Mouse (Mus musculus): ENCODE data around the gene Gm42669. TPM values are rescaled to one million over a fixed set of nuclear protein-coding genes. Genes with fewer than 3 reads are reported as not detected.

Gm42669 gene
- polyA plus RNA-seq, 1 experiment, result not detected

- TF ChIP-seq CTCF (IDR thresholded peaks at IDR 0.05; ENCODE audit: borderline replicate concordance, insufficient read depth, low read length) (no peak), POLR2A (IDR thresholded peaks at IDR 0.05; ENCODE audit: low read depth, low read length) (no peak)
- no peak overlapping the region for H3K27ac ChIP-seq (ENCODE audit: insufficient read depth, low read length)
- H3K4me1 ChIP-seq (ENCODE audit: control insufficient read depth, insufficient read depth, low read length), result no peaks in the 10 kb centered on the region
- no peak overlapping the region for H3K4me3 ChIP-seq (ENCODE audit: insufficient read depth, low read length)
Observed at GRCm38 (mm10) chr5:107515453-107515852, 8.0 kb downstream of the Gm42669 start.

GRCm38 (mm10) chr5:107516087-107516486 lies 8.7 kb downstream of the Gm42669 start:
- H3K4me3 ChIP-seq (ENCODE audit: insufficient read depth, low read length), result no peak overlapping the region
- no peak overlapping the region for H3K27ac ChIP-seq (ENCODE audit: insufficient read depth, low read length)
- H3K4me1 ChIP-seq (ENCODE audit: control insufficient read depth, insufficient read depth, low read length), result no peaks in the 10 kb centered on the region
- TF ChIP-seq POLR2A (IDR thresholded peaks at IDR 0.05; ENCODE audit: low read depth, low read length) (no peak), CTCF (IDR thresholded peaks at IDR 0.05; ENCODE audit: borderline replicate concordance, insufficient read depth, low read length) (no peak)

GRCm38 (mm10) chr5:107518602-107519001 lies 11.2 kb downstream of the Gm42669 start:
- TF ChIP-seq POLR2A (IDR thresholded peaks at IDR 0.05; ENCODE audit: low read depth, low read length), result no peak
- Histone ChIP-seq H3K4me3 (ENCODE audit: insufficient read depth, low read length) (no peak overlapping the region), H3K4me1 (ENCODE audit: control insufficient read depth, insufficient read depth, low read length) (no peaks in the 10 kb centered on the region), H3K27ac (ENCODE audit: insufficient read depth, low read length) (no peak overlapping the region)

GRCm38 (mm10) chr5:107521386-107521785 lies 14.0 kb downstream of the Gm42669 start:
- no peak overlapping the region for H3K4me3 ChIP-seq (ENCODE audit: insufficient read depth, low read length)
- TF ChIP-seq POLR2A (IDR thresholded peaks at IDR 0.05; ENCODE audit: low read depth, low read length) (no peak), CTCF (IDR thresholded peaks at IDR 0.05; ENCODE audit: borderline replicate concordance, insufficient read depth, low read length) (no peak)

GRCm38 (mm10) chr5:107521897-107522296 lies 14.5 kb downstream of the Gm42669 start:
- TF ChIP-seq CTCF (IDR thresholded peaks at IDR 0.05; ENCODE audit: borderline replicate concordance, insufficient read depth, low read length) (no peak), POLR2A (IDR thresholded peaks at IDR 0.05; ENCODE audit: low read depth, low read length) (no peak)
- Histone ChIP-seq H3K27ac (ENCODE audit: insufficient read depth, low read length) (no peak overlapping the region), H3K4me1 (ENCODE audit: control insufficient read depth, insufficient read depth, low read length) (no peaks in the 10 kb centered on the region), H3K4me3 (ENCODE audit: insufficient read depth, low read length) (no peak overlapping the region)

More at GRCm38 (mm10) chr5:107521386-107521785, 14.0 kb downstream of the Gm42669 start:
- no peak overlapping the region for H3K27ac ChIP-seq (ENCODE audit: insufficient read depth, low read length)
- no peaks in the 10 kb centered on the region for H3K4me1 ChIP-seq (ENCODE audit: control insufficient read depth, insufficient read depth, low read length)

- Histone ChIP-seq H3K27ac (ENCODE audit: insufficient read depth, low read length) (no peak overlapping the region), H3K4me1 (ENCODE audit: control insufficient read depth, insufficient read depth, low read length) (no peaks in the 10 kb centered on the region), H3K4me3 (ENCODE audit: insufficient read depth, low read length) (no peak overlapping the region)
- TF ChIP-seq POLR2A (IDR thresholded peaks at IDR 0.05; ENCODE audit: low read depth, low read length) (no peak), CTCF (IDR thresholded peaks at IDR 0.05; ENCODE audit: borderline replicate concordance, insufficient read depth, low read length) (no peak)
Observed at GRCm38 (mm10) chr5:107524281-107524680, 16.9 kb downstream of the Gm42669 start.

GRCm38 (mm10) chr5:107528856-107529255 lies 21.4 kb downstream of the Gm42669 start:
- Histone ChIP-seq H3K27ac (ENCODE audit: insufficient read depth, low read length) (no peak overlapping the region; the same call in 1 of the 2 replicates), H3K4me1 (ENCODE audit: control insufficient read depth, insufficient read depth, low read length) (no peaks in the 10 kb centered on the region), H3K4me3 (ENCODE audit: insufficient read depth, low read length) (no peak overlapping the region)
- TF ChIP-seq CTCF (IDR thresholded peaks at IDR 0.05; ENCODE audit: borderline replicate concordance, insufficient read depth, low read length) (no peak), POLR2A (IDR thresholded peaks at IDR 0.05; ENCODE audit: low read depth, low read length) (no peak)

- Histone ChIP-seq H3K27ac (ENCODE audit: insufficient read depth, low read length) (no peak overlapping the region), H3K4me3 (ENCODE audit: insufficient read depth, low read length) (no peak overlapping the region), H3K4me1 (ENCODE audit: control insufficient read depth, insufficient read depth, low read length) (no peaks in the 10 kb centered on the region)
- no peak for TF ChIP-seq POLR2A (IDR thresholded peaks at IDR 0.05; ENCODE audit: low read depth, low read length)
- no peak for TF ChIP-seq CTCF (IDR thresholded peaks at IDR 0.05; ENCODE audit: borderline replicate concordance, insufficient read depth, low read length)
Observed at GRCm38 (mm10) chr5:107533590-107533989, 26.2 kb downstream of the Gm42669 start.

- no peak for TF ChIP-seq POLR2A (IDR thresholded peaks at IDR 0.05; ENCODE audit: low read depth, low read length)
- TF ChIP-seq CTCF (IDR thresholded peaks at IDR 0.05; ENCODE audit: borderline replicate concordance, insufficient read depth, low read length), result no peak
- Histone ChIP-seq H3K4me1 (ENCODE audit: control insufficient read depth, insufficient read depth, low read length) (no peaks in the 10 kb centered on the region), H3K27ac (ENCODE audit: insufficient read depth, low read length) (no peak within 1 kb of the TSS), H3K4me3 (ENCODE audit: insufficient read depth, low read length) (no peak within 1 kb of the TSS)
Observed at GRCm38 (mm10) chr5:107534581-107534980, 27.2 kb downstream of the Gm42669 start, which contains the start of gene 1700028K03Rik. Gene 1700028K03Rik, plus strand, starts transcription at chr5:107534709.

- Histone ChIP-seq H3K27ac (ENCODE audit: insufficient read depth, low read length) (no peak overlapping the region), H3K4me1 (ENCODE audit: control insufficient read depth, insufficient read depth, low read length) (no peaks in the 10 kb centered on the region), H3K4me3 (ENCODE audit: insufficient read depth, low read length) (no peak overlapping the region)
- TF ChIP-seq CTCF (IDR thresholded peaks at IDR 0.05; ENCODE audit: borderline replicate concordance, insufficient read depth, low read length), result no peak
Observed at GRCm38 (mm10) chr5:107541696-107542095, 34.3 kb downstream of the Gm42669 start.

- H3K4me3 ChIP-seq (ENCODE audit: insufficient read depth, low read length), result no peak overlapping the region
- H3K4me1 ChIP-seq (ENCODE audit: control insufficient read depth, insufficient read depth, low read length), result no peaks in the 10 kb centered on the region
- no peak overlapping the region for H3K27ac ChIP-seq (ENCODE audit: insufficient read depth, low read length)
- TF ChIP-seq POLR2A (IDR thresholded peaks at IDR 0.05; ENCODE audit: low read depth, low read length) (no peak), CTCF (IDR thresholded peaks at IDR 0.05; ENCODE audit: borderline replicate concordance, insufficient read depth, low read length) (no peak)
Observed at GRCm38 (mm10) chr5:107545927-107546326, 38.5 kb downstream of the Gm42669 start.
